Mouse (Mus musculus): ENCODE measurements around the gene BC035947. TPM values are rescaled to one million over a fixed set of nuclear protein-coding genes. Genes with fewer than 3 reads are reported as not detected.
A peak's percentile ranks its signal among the peaks of the same experiment; 100 is the strongest.

The BC035947 gene
- polyA plus RNA-seq, 1 experiment from 2014 or later: 0.33 TPM

- 31% methylated on average over 19 of the region's 19 CpGs for WGBS
- Histone ChIP-seq H3K4me2 (replicated peaks; ENCODE audit: low read depth, low read length) (no peak overlapping the region), H3K4me3 (ENCODE audit: low read depth, low read length) (no peak overlapping the region), H3K9ac (replicated peaks; ENCODE audit: low read depth, low read length) (no peak overlapping the region), H3K27me3 (ENCODE audit: control insufficient read depth, insufficient read depth, low read length) (no peaks in the 10 kb centered on the region), H3K4me1 (ENCODE audit: control insufficient read depth, insufficient read depth, low read length) (no peaks in the 10 kb centered on the region), H3K27ac (ENCODE audit: low read length) (no peak overlapping the region), H3K36me3 (ENCODE audit: control insufficient read depth, insufficient read depth, low read length) (no peaks in the 10 kb centered on the region), H3K9me3 (ENCODE audit: control insufficient read depth, low read depth, low read length) (no peaks in the 10 kb centered on the region)
- peak; percentile 61; the same call in 1 of the 2 replicates for ATAC-seq (ENCODE audit: insufficient number of reproducible peaks, insufficient read depth, low FRiP score, low read depth)
Measured at GRCm38 (mm10) chr1:78536310-78537164, 24.6 kb upstream of the BC035947 start.

GRCm38 (mm10) chr1:78534428-78535150 lies 22.6 kb upstream of the BC035947 start:
- no peak for ATAC-seq (ENCODE audit: insufficient number of reproducible peaks, insufficient read depth, low FRiP score, low read depth)
- no peaks in the 10 kb centered on the region for H3K36me3 ChIP-seq (ENCODE audit: control insufficient read depth, insufficient read depth, low read length)
- H3K4me2 ChIP-seq (replicated peaks; ENCODE audit: low read depth, low read length): no peak overlapping the region
- no peak overlapping the region for H3K9ac ChIP-seq (replicated peaks; ENCODE audit: low read depth, low read length)
- no peaks in the 10 kb centered on the region for H3K9me3 ChIP-seq (ENCODE audit: control insufficient read depth, low read depth, low read length)
- H3K27ac ChIP-seq (ENCODE audit: low read length): no peak overlapping the region
- no peak overlapping the region for H3K4me3 ChIP-seq (ENCODE audit: low read depth, low read length)
- H3K4me1 ChIP-seq (ENCODE audit: control insufficient read depth, insufficient read depth, low read length): no peaks in the 10 kb centered on the region
- no peaks in the 10 kb centered on the region for H3K27me3 ChIP-seq (ENCODE audit: control insufficient read depth, insufficient read depth, low read length)
- WGBS: 85% methylated on average over 9 of the region's 9 CpGs

- Histone ChIP-seq H3K9ac (replicated peaks; ENCODE audit: low read depth, low read length) (no peak overlapping the region), H3K27ac (ENCODE audit: low read length) (no peak overlapping the region), H3K27me3 (ENCODE audit: control insufficient read depth, insufficient read depth, low read length) (no peaks in the 10 kb centered on the region), H3K4me3 (ENCODE audit: low read depth, low read length) (no peak overlapping the region), H3K4me1 (ENCODE audit: control insufficient read depth, insufficient read depth, low read length) (no peaks in the 10 kb centered on the region), H3K4me2 (replicated peaks; ENCODE audit: low read depth, low read length) (no peak overlapping the region), H3K36me3 (ENCODE audit: control insufficient read depth, insufficient read depth, low read length) (no peaks in the 10 kb centered on the region), H3K9me3 (ENCODE audit: control insufficient read depth, low read depth, low read length) (no peaks in the 10 kb centered on the region)
- ATAC-seq (ENCODE audit: insufficient number of reproducible peaks, insufficient read depth, low FRiP score, low read depth): no peak
- WGBS: 75% methylated on average over 15 of the region's 15 CpGs
Measured at GRCm38 (mm10) chr1:78532184-78532800, 20.3 kb upstream of the BC035947 start.

- WGBS: 78% methylated on average over 7 of the region's 7 CpGs
- no peak for ATAC-seq (ENCODE audit: insufficient number of reproducible peaks, insufficient read depth, low FRiP score, low read depth)
Measured at GRCm38 (mm10) chr1:78530500-78531215, 18.7 kb upstream of the BC035947 start.

GRCm38 (mm10) chr1:78529011-78529410 lies 17.1 kb upstream of the BC035947 start:
- no peaks in the 10 kb centered on the region for H3K27me3 ChIP-seq (ENCODE audit: control insufficient read depth, insufficient read depth, low read length)
- H3K9ac ChIP-seq (replicated peaks; ENCODE audit: low read depth, low read length): no peak overlapping the region
- no peaks in the 10 kb centered on the region for H3K36me3 ChIP-seq (ENCODE audit: control insufficient read depth, insufficient read depth, low read length)
- no peaks in the 10 kb centered on the region for H3K4me1 ChIP-seq (ENCODE audit: control insufficient read depth, insufficient read depth, low read length)
- no peak for ATAC-seq (ENCODE audit: insufficient number of reproducible peaks, insufficient read depth, low FRiP score, low read depth)
- no peaks in the 10 kb centered on the region for H3K9me3 ChIP-seq (ENCODE audit: control insufficient read depth, low read depth, low read length)
- WGBS: 82% methylated on average over 8 of the region's 8 CpGs
- H3K4me2 ChIP-seq (replicated peaks; ENCODE audit: low read depth, low read length): no peak overlapping the region
- H3K27ac ChIP-seq (ENCODE audit: low read length): no peak overlapping the region
- H3K4me3 ChIP-seq (ENCODE audit: low read depth, low read length): no peak overlapping the region

More at GRCm38 (mm10) chr1:78530500-78531215, 18.7 kb upstream of the BC035947 start:
- Histone ChIP-seq H3K4me3 (ENCODE audit: low read depth, low read length) (no peak overlapping the region), H3K27ac (ENCODE audit: low read length) (no peak overlapping the region), H3K9ac (replicated peaks; ENCODE audit: low read depth, low read length) (no peak overlapping the region), H3K4me1 (ENCODE audit: control insufficient read depth, insufficient read depth, low read length) (no peaks in the 10 kb centered on the region), H3K9me3 (ENCODE audit: control insufficient read depth, low read depth, low read length) (no peaks in the 10 kb centered on the region), H3K27me3 (ENCODE audit: control insufficient read depth, insufficient read depth, low read length) (no peaks in the 10 kb centered on the region), H3K4me2 (replicated peaks; ENCODE audit: low read depth, low read length) (no peak overlapping the region), H3K36me3 (ENCODE audit: control insufficient read depth, insufficient read depth, low read length) (no peaks in the 10 kb centered on the region)

GRCm38 (mm10) chr1:78528356-78528755 lies 16.4 kb upstream of the BC035947 start:
- H3K9ac ChIP-seq (replicated peaks; ENCODE audit: low read depth, low read length): no peak overlapping the region
- H3K36me3 ChIP-seq (ENCODE audit: control insufficient read depth, insufficient read depth, low read length): no peaks in the 10 kb centered on the region
- H3K9me3 ChIP-seq (ENCODE audit: control insufficient read depth, low read depth, low read length): no peaks in the 10 kb centered on the region
- H3K4me3 ChIP-seq (ENCODE audit: low read depth, low read length): no peak overlapping the region
- H3K27ac ChIP-seq (ENCODE audit: low read length): no peak overlapping the region
- H3K4me2 ChIP-seq (replicated peaks; ENCODE audit: low read depth, low read length): no peak overlapping the region
- no peak for ATAC-seq (ENCODE audit: insufficient number of reproducible peaks, insufficient read depth, low FRiP score, low read depth)
- H3K27me3 ChIP-seq (ENCODE audit: control insufficient read depth, insufficient read depth, low read length): no peaks in the 10 kb centered on the region
- H3K4me1 ChIP-seq (ENCODE audit: control insufficient read depth, insufficient read depth, low read length): no peaks in the 10 kb centered on the region
- WGBS: 85% methylated on average over 3 of the region's 3 CpGs

- Histone ChIP-seq H3K4me1 (ENCODE audit: control insufficient read depth, insufficient read depth, low read length) (no peaks in the 10 kb centered on the region), H3K4me3 (ENCODE audit: low read depth, low read length) (no peak overlapping the region), H3K27me3 (ENCODE audit: control insufficient read depth, insufficient read depth, low read length) (no peaks in the 10 kb centered on the region), H3K36me3 (ENCODE audit: control insufficient read depth, insufficient read depth, low read length) (no peaks in the 10 kb centered on the region), H3K9ac (replicated peaks; ENCODE audit: low read depth, low read length) (no peak overlapping the region), H3K27ac (ENCODE audit: low read length) (no peak overlapping the region), H3K4me2 (replicated peaks; ENCODE audit: low read depth, low read length) (no peak overlapping the region), H3K9me3 (ENCODE audit: control insufficient read depth, low read depth, low read length) (no peaks in the 10 kb centered on the region)
- ATAC-seq (ENCODE audit: insufficient number of reproducible peaks, insufficient read depth, low FRiP score, low read depth): no peak
- WGBS: 50% methylated on average over 23 of the region's 23 CpGs
Measured at GRCm38 (mm10) chr1:78525189-78525886, 13.4 kb upstream of the BC035947 start.

Data from stomach, embryonic 14.5 days (tissue).